Mouse (Mus musculus) hindbrain, embryonic 11.5 days (tissue): Measurements from ENCODE around the gene Arih1. TPM values are rescaled to one million over a fixed set of nuclear protein-coding genes. Genes with fewer than 3 reads are reported as not detected.

Experiments used
- ATAC-seq: fragments of 200-750 bp; cut with Nextera tagmentation; 2 replicates; pipeline ENCODE4 v1.8.0; 2017; ENCODE audit warnings: mild to moderate bottlenecking, moderate TSS enrichment, moderate library complexity; ENCODE audit not compliant: low FRiP score
- DNase-seq: peaks from one replicate; pipeline ENCODE4 v3.0.0-alpha.2; 2015; ENCODE audit warnings: low spot score
- H3K27ac ChIP-seq: fragments of 300-500 bp; sonication (generic); 2 replicates; pipeline ENCODE4 v1.5.1; 2014; ENCODE audit warnings: mild to moderate bottlenecking, low read depth, low read length
- H3K27me3 ChIP-seq: fragments of 300-500 bp; sonication (generic); 2 replicates; pipeline ENCODE4 v1.6.1; 2014; ENCODE audit warnings: mild to moderate bottlenecking, low read length, moderate library complexity, mixed read lengths; ENCODE audit not compliant: control insufficient read depth, insufficient read depth
- H3K36me3 ChIP-seq: fragments of 300-500 bp; sonication (generic); 2 replicates; pipeline ENCODE4 v1.6.1; 2014; ENCODE audit warnings: mild to moderate bottlenecking, low read length, moderate library complexity, mixed read lengths; ENCODE audit not compliant: control insufficient read depth, insufficient read depth
- H3K4me1 ChIP-seq: fragments of 300-500 bp; sonication (generic); replicated peaks from 2 replicates; pipeline ENCODE4 v1.6.1; 2014; ENCODE audit warnings: low read length, mixed read lengths; ENCODE audit not compliant: control insufficient read depth, insufficient read depth
- H3K4me2 ChIP-seq: fragments of 300-500 bp; sonication (generic); replicated peaks from 2 replicates; pipeline ENCODE4 v1.6.1; 2014; ENCODE audit warnings: mild to moderate bottlenecking, low read depth, low read length
- H3K4me3 ChIP-seq: fragments of 300-500 bp; sonication (generic); 2 replicates; pipeline ENCODE4 v1.5.1; 2014; ENCODE audit warnings: low read depth, low read length
- H3K9ac ChIP-seq: fragments of 300-500 bp; sonication (generic); 2 replicates; pipeline ENCODE4 v1.6.1; 2014; ENCODE audit warnings: low read depth, low read length
- H3K9me3 ChIP-seq: fragments of 300-500 bp; sonication (generic); 2 replicates; pipeline ENCODE4 v1.6.1; 2016; ENCODE audit warnings: low read length; ENCODE audit not compliant: control insufficient read depth
- WGBS: fragments of 180-500 bp; shearing (Covaris S2); extraction: QIAGEN DNeasy Blood & Tissue Kit; methylation state at CpG from one replicate; pipeline ENCODE4 v1.1.7; 2014; 5-methylcytosine and 5-hydroxymethylcytosine counted together
- polyA plus RNA-seq: library from polyadenylated mRNA; unstranded; fragments of >200 nt; fragmentation: Nextera tagmentation; extraction: Ambion mirVana; gene quantifications from 2 replicates; pipeline ENCODE4 v1.2.1, GENCODE M21; 2014

Gene Arih1
- 20.8 and 21.6 TPM in 2 replicates for polyA plus RNA-seq

DNA sequence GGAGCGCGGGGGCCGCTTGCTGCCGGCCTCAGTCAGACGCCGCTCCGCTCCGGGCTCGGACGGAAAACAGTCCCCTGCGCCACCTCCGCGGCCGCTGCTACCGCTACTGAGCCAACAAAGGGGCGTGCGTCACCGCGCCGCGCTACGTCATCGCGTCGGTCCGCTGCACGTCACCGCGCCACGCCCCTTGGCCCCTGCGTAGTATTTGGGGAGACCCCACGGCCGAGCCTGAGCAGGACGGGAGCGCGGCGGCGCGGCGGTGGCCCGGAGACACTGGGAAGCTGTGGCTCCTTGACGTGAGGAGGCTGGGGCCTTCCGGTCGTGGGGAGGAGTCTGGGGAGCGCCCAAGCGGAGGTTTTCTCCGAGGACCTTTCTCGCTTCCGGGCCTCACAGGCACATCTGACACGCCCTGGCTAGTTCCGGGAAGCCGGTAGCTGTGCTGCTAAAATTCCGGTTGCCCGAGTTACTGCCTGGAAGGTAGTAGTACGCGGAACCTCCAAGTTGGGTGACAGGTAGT lies at the start of gene Arih1:
Gene Arih1, minus strand, starts transcription at position 70 of the 517 bp plus-strand sequence.
- Histone ChIP-seq H3K9me3 (no peaks in the 10 kb centered on the region), H3K4me3 (peak within 1 kb of the TSS; percentile 99), H3K36me3 (no peaks in the 10 kb centered on the region), H3K4me2 (peak within 1 kb of the TSS; percentile 84), H3K4me1 (no peaks in the 10 kb centered on the region), H3K27me3 (no peaks in the 10 kb centered on the region), H3K9ac (peak within 1 kb of the TSS; percentile 99), H3K27ac (peak within 1 kb of the TSS; percentile 99)
- ATAC-seq = peak; percentile 98
- under 1% methylated on average over 45 of the region's 56 CpGs for WGBS
- DNase-seq = peak; percentile 100

DNA sequence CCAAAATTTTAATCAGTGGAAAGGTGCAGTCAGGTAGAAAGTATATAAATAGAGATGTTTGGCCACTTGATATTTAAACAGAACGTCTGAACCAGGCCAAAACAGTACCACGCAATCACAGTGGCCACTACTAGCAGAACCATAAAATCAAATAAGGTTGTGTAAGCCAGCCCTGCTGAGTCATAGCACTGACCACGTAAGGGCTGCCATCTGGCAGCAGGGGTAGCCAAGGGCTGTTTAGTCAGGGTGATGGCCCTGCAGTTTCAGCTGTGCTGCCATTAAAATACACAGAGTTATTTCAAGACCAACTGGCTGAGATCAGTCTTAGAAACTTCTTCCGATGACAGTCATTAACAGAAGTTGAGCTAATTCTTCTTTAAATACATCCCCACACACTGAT lies 47.5 kb upstream of the Arih1 start:
- no peaks in the 10 kb centered on the region for H3K27me3 ChIP-seq
- H3K36me3 ChIP-seq = no peaks in the 10 kb centered on the region
- no peak overlapping the region for H3K9ac ChIP-seq
- WGBS = 83% methylated on average over 4 of the region's 4 CpGs
- no peak overlapping the region for H3K4me2 ChIP-seq
- H3K4me1 ChIP-seq = no peaks in the 10 kb centered on the region
- H3K4me3 ChIP-seq = no peak overlapping the region
- H3K9me3 ChIP-seq = no peaks in the 10 kb centered on the region
- no peak for ATAC-seq
- no peak overlapping the region for H3K27ac ChIP-seq
- DNase-seq = no peak

DNA sequence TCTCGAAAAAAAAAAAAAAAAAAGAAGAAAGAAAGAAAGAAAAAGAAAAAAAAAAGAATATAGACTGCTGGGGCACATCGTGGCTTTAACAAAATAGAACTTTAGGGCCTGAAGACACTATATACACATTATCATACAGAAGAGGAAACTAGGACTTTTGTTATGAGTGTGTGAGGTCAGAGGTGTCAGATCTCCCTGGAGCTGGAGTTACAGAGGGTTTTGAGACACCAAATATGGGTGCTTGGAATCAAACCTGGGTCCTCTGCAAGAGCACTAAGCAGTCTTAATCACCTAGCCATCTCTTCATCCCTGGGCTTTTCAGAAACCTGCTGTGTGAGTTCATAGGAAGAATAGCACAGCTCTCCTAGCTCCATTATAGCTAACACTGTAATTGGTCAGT lies 47.0 kb upstream of the Arih1 start:
- 60% methylated on average over 2 of the region's 2 CpGs for WGBS
- ATAC-seq (no peak), DNase-seq (no peak)
- Histone ChIP-seq H3K36me3 (no peaks in the 10 kb centered on the region), H3K9me3 (no peaks in the 10 kb centered on the region), H3K27me3 (no peaks in the 10 kb centered on the region), H3K4me2 (no peak overlapping the region), H3K9ac (no peak overlapping the region), H3K4me3 (no peak overlapping the region), H3K27ac (no peak overlapping the region), H3K4me1 (no peaks in the 10 kb centered on the region)

DNA sequence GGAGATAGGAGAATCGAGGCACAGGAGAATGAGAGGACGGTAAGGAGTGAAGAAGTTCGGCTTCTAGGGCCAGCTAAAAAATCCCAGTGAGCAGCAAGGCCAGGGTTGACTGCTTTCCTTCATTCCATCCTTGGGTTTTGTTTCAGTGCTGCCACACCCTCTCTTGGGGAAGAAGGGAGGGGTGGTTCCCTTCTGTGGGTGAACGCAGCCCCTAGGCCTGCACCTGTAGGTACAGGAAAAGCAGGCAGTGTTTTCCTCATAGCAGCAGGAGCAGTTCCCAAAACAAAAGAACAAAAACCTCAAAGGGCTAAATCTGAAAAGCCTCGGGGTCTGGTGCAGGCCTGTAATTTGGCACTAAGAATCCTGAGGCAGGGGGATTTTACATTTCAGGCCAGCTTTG lies 45.2 kb upstream of the Arih1 start:
- whole genome bisulfite sequencing = 25% methylated on average over 5 of the region's 5 CpGs
- ATAC-seq (no peak), DNase-seq (no peak)
- Histone ChIP-seq H3K4me1 (no peaks in the 10 kb centered on the region), H3K27me3 (no peaks in the 10 kb centered on the region), H3K9me3 (no peaks in the 10 kb centered on the region), H3K4me3 (no peak overlapping the region), H3K27ac (no peak overlapping the region), H3K4me2 (no peak overlapping the region), H3K9ac (no peak overlapping the region), H3K36me3 (no peaks in the 10 kb centered on the region)

DNA sequence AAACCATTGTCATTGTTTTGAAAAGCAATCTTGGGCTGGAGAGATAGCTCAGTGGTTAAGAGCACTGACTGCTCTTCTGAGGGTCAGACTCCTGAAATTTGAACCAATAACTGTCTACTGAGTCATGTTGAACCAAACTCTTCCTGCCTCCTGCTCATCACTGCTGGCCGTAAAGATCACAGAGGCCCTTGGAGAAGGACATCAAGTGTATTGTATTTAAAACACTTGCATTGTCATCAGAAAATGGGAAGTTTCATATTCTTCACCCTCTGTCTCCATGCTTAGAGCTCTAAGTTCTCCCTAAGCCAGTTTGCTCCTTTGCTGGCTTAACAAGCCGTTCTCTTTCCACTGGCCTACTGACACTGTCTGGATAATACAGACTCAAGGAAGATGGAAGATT lies 41.9 kb upstream of the Arih1 start:
- H3K9me3 ChIP-seq = no peaks in the 10 kb centered on the region
- H3K4me3 ChIP-seq = no peak overlapping the region
- H3K36me3 ChIP-seq = no peaks in the 10 kb centered on the region
- H3K27ac ChIP-seq = no peak overlapping the region
- no peaks in the 10 kb centered on the region for H3K27me3 ChIP-seq
- no peaks in the 10 kb centered on the region for H3K4me1 ChIP-seq
- H3K4me2 ChIP-seq = no peak overlapping the region
- no peak overlapping the region for H3K9ac ChIP-seq
- 92% methylated on average over 2 of the region's 2 CpGs for WGBS
- DNase-seq (no peak), ATAC-seq (no peak)

DNA sequence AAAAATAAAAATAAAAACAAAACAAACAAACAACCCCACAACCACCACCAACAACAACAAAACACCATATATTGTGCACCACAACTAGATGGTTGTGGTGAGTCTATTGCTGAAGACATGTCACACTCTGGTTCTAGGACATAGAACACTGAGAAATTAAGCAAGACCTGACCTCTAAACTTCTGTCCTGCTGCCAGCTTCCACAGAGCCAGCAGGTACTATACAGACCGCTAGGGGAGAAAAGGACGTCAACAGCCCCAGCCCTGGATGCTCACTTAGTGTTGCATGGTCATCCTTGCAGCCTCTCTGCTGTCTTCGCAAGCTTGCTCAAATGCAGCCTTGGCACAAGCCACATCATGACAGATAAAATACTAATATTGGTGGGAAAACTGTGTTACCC lies 41.2 kb upstream of the Arih1 start:
- Histone ChIP-seq H3K9me3 (no peaks in the 10 kb centered on the region), H3K9ac (no peak overlapping the region), H3K27me3 (no peaks in the 10 kb centered on the region), H3K27ac (no peak overlapping the region), H3K36me3 (no peaks in the 10 kb centered on the region), H3K4me2 (no peak overlapping the region), H3K4me3 (no peak overlapping the region), H3K4me1 (no peaks in the 10 kb centered on the region)
- DNase-seq (no peak), ATAC-seq (no peak)
- 84% methylated on average over 3 of the region's 3 CpGs for whole genome bisulfite sequencing

DNA sequence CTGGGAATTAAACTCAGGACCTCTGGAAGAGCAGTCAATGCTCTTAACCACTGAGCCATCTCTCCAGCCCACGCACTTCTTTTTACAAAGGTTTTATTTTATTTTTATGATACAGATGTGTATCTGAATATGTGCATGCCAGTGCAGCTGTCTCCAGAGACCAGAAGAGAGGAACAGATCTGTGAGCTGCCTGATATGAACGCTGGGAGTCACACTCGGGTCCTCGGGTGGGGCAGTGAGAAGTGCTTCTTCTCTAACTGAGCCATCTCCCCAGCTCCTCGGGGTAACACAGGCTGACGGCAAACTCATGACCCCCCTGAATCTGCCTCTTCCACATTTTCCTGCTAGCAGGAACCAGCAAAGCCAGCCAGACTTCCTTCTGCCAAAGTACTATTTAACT lies 40.3 kb upstream of the Arih1 start:
- Histone ChIP-seq H3K4me1 (no peaks in the 10 kb centered on the region), H3K27ac (no peak overlapping the region), H3K36me3 (no peaks in the 10 kb centered on the region), H3K4me2 (no peak overlapping the region), H3K4me3 (no peak overlapping the region), H3K9me3 (no peaks in the 10 kb centered on the region), H3K9ac (no peak overlapping the region), H3K27me3 (no peaks in the 10 kb centered on the region)
- DNase-seq = no peak
- ATAC-seq = no peak
- 88% methylated on average over 6 of the region's 6 CpGs for WGBS

DNA sequence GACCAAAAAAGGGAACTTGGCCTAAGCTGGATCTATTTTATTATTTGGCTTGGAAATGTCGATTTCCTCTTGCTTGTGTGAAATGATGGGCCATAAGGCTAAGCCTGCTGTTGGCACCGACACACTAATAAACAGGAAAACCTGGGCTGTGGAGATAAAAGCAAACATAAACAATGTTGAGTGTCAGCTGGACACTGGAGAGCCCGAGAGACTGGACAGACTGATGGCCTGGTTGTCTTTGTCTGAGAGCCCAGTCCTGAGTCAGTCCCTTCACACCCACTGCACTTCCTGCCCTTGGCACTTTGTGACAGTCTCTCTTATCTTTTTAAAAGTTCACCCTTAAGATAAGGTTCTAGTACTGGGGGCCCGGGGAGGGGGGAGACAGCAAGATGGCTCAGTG lies 36.5 kb upstream of the Arih1 start:
- H3K4me1 ChIP-seq = no peaks in the 10 kb centered on the region
- H3K4me3 ChIP-seq = no peak overlapping the region
- H3K27me3 ChIP-seq = no peaks in the 10 kb centered on the region
- 66% methylated on average over 4 of the region's 4 CpGs for WGBS
- no peak overlapping the region for H3K27ac ChIP-seq
- DNase-seq (no peak), ATAC-seq (no peak)
- no peak overlapping the region for H3K9ac ChIP-seq
- no peak overlapping the region for H3K4me2 ChIP-seq
- H3K9me3 ChIP-seq = no peaks in the 10 kb centered on the region
- no peaks in the 10 kb centered on the region for H3K36me3 ChIP-seq

DNA sequence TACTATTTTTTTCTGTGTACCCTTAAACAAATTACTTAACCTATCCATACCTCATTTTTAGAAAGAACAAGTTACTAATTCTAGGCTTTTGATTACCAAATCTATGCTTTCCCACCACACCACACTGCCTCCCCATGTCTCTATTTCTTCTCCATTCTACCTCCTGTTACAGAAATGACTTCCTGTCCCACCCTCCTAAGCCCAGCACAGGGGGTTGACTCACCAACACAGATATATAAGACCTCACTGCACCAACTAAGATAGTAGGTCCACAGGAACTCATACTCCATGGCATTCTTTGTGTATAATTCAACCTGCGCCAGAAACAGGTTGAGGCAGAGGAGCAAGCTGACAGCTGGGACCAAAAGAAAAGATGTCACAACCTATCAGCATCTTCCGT lies 33.0 kb upstream of the Arih1 start:
- DNase-seq (no peak), ATAC-seq (no peak)
- WGBS = 85% methylated on average over 2 of the region's 2 CpGs

More for the DNA sequence above, 33.0 kb upstream of the Arih1 start:
- H3K4me3 ChIP-seq = no peak overlapping the region
- H3K36me3 ChIP-seq = no peaks in the 10 kb centered on the region
- no peak overlapping the region for H3K4me2 ChIP-seq
- no peaks in the 10 kb centered on the region for H3K4me1 ChIP-seq
- H3K9me3 ChIP-seq = no peaks in the 10 kb centered on the region
- H3K27me3 ChIP-seq = no peaks in the 10 kb centered on the region
- H3K9ac ChIP-seq = no peak overlapping the region
- H3K27ac ChIP-seq = no peak overlapping the region
